Mouse (Mus musculus): ENCODE data around the gene Epsti1. TPM values are rescaled to one million over a fixed set of nuclear protein-coding genes. Genes with fewer than 3 reads are reported as not detected.

The Epsti1 gene
- polyA plus RNA-seq, 1 experiment = 0.08 TPM

- Histone ChIP-seq H3K4me3 (replicated peaks) (no peak overlapping the region), H3K4me1 (ENCODE audit: control insufficient read depth) (no peaks in the 10 kb centered on the region), H3K27me3 (ENCODE audit: control insufficient read depth) (no peaks in the 10 kb centered on the region), H3K9me3 (ENCODE audit: control insufficient read depth, low read length) (no peaks in the 10 kb centered on the region), H3K36me3 (ENCODE audit: control insufficient read depth) (no peaks in the 10 kb centered on the region)
- no peak for TF ChIP-seq TAL1 (IDR thresholded peaks at IDR 0.05; ENCODE audit: low read length)
- no peak for TF ChIP-seq GATA1 (IDR thresholded peaks at IDR 0.05; ENCODE audit: low read length)
Measured at GRCm38 (mm10) chr14:77902541-77902940, 1.5 kb upstream of the Epsti1 start.

DNA sequence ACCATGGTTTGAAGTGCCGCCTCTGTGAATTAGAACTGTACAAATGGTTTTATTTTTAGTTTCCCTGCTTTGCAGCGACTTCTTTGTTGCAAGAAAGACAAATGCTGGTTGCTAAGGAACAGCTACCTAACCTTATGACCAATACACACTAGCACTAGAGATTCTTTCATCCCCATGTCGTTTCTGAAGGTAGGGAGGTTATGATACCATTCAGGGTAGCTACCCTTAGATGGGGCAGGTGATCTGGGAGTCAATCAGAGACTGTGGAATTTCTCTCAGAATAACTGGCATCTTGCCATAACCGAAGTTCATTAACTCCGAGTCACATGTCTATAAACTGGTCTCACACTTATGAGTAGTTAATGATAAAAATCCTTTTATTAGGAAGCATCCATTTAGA is 1.4 kb downstream of the Epsti1 start:
- no peaks in the 10 kb centered on the region for H3K27me3 ChIP-seq (ENCODE audit: control insufficient read depth)
- H3K4me1 ChIP-seq (ENCODE audit: control insufficient read depth) = no peaks in the 10 kb centered on the region
- 0 out of 2 replicates have a peak, but pooled peaks cover 2% of the 10 kb centered on the region for H3K9me3 ChIP-seq (ENCODE audit: control insufficient read depth, low read length)
- no peak overlapping the region for H3K4me3 ChIP-seq (replicated peaks)
- no peaks in the 10 kb centered on the region for H3K36me3 ChIP-seq (ENCODE audit: control insufficient read depth)
- TF ChIP-seq GATA1 (IDR thresholded peaks at IDR 0.05; ENCODE audit: low read length) = no peak
- TF ChIP-seq TAL1 (IDR thresholded peaks at IDR 0.05; ENCODE audit: low read length) = no peak

GRCm38 (mm10) chr14:77906586-77906985 is 2.5 kb downstream of the Epsti1 start:
- no peaks in the 10 kb centered on the region for H3K36me3 ChIP-seq (ENCODE audit: control insufficient read depth)
- H3K9me3 ChIP-seq (ENCODE audit: control insufficient read depth, low read length) = 0 out of 2 replicates have a peak, but pooled peaks cover 2% of the 10 kb centered on the region

DNA sequence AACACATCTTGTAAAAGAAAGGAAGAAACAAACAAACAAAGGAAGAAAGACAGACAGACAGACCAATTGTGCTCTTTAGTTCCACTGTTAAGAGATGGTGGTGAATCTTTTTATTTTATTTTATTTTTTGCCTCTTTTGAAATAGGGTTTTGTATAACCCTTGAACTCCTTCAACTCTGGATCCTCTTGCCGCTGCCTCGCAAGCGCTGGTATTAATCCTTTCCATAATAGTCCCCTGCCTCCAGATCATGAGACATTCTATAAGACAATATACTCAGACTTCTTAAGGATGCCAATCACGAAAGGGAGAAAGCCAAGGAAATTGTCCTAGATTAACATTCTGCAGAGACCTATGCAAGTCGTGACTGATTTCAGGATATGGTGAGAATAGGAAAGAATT is 11.7 kb downstream of the Epsti1 start:
- Histone ChIP-seq H3K36me3 (ENCODE audit: control insufficient read depth) (no peaks in the 10 kb centered on the region), H3K9me3 (ENCODE audit: control insufficient read depth, low read length) (no peaks in the 10 kb centered on the region), H3K4me1 (ENCODE audit: control insufficient read depth) (no peaks in the 10 kb centered on the region), H3K4me3 (replicated peaks) (no peak overlapping the region), H3K27me3 (ENCODE audit: control insufficient read depth) (no peaks in the 10 kb centered on the region)
- TF ChIP-seq GATA1 (IDR thresholded peaks at IDR 0.05; ENCODE audit: low read length) = no peak
- no peak for TF ChIP-seq TAL1 (IDR thresholded peaks at IDR 0.05; ENCODE audit: low read length)

More at GRCm38 (mm10) chr14:77906586-77906985, 2.5 kb downstream of the Epsti1 start:
- TF ChIP-seq TAL1 (IDR thresholded peaks at IDR 0.05; ENCODE audit: low read length) (no peak), GATA1 (IDR thresholded peaks at IDR 0.05; ENCODE audit: low read length) (no peak)
- Histone ChIP-seq H3K4me1 (ENCODE audit: control insufficient read depth) (no peaks in the 10 kb centered on the region), H3K4me3 (replicated peaks) (no peak overlapping the region), H3K27me3 (ENCODE audit: control insufficient read depth) (no peaks in the 10 kb centered on the region)

GRCm38 (mm10) chr14:77921641-77922040 is 17.6 kb downstream of the Epsti1 start:
- H3K36me3 ChIP-seq (ENCODE audit: control insufficient read depth) = no peaks in the 10 kb centered on the region
- TF ChIP-seq TAL1 (IDR thresholded peaks at IDR 0.05; ENCODE audit: low read length) (no peak), GATA1 (IDR thresholded peaks at IDR 0.05; ENCODE audit: low read length) (no peak)
- no peaks in the 10 kb centered on the region for H3K9me3 ChIP-seq (ENCODE audit: control insufficient read depth, low read length)
- H3K27me3 ChIP-seq (ENCODE audit: control insufficient read depth) = no peaks in the 10 kb centered on the region
- no peak overlapping the region for H3K4me3 ChIP-seq (replicated peaks)
- H3K4me1 ChIP-seq (ENCODE audit: control insufficient read depth) = no peaks in the 10 kb centered on the region

DNA sequence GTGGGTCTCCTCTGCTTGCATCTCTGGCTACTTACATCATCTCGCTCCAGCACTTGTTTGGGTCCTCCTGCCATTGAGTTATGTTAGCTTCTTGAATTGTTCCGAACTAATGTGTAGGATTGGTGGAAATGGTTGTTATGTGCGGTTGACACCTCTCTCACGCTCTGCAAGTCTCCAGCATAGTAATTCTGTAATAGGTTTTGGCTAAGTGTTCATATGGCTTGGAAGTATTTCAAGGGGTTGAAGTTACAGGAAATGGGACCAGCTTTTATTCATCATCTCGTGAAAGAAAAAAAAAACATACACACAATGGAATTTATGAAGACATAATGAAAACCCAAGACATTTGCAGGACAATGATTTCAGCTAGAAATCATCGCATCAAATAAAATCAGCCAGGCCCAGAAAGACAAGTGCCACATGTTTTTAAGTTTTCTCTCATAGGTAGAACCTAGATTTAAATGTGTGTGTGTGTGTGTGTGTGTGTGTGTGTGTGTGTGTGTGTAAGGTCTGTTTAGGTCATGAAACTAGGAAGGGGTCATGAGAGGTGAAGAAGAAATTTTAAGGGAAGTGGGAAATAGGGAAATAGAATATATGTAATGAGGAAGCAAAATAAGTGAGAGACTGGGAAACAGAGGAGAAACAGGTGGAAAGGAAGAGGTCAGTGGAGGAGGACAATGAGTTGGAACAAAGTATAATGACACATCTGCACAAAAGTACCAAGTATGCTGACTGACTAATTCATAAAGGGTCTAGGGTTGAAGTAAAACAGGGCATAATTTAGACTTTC is 19.2 kb downstream of the Epsti1 start:
- Histone ChIP-seq H3K4me1 (ENCODE audit: control insufficient read depth) (no peaks in the 10 kb centered on the region), H3K4me3 (replicated peaks) (no peak overlapping the region), H3K36me3 (ENCODE audit: control insufficient read depth) (no peaks in the 10 kb centered on the region), H3K9me3 (ENCODE audit: control insufficient read depth, low read length) (no peaks in the 10 kb centered on the region), H3K27me3 (ENCODE audit: control insufficient read depth) (no peaks in the 10 kb centered on the region)
- TF ChIP-seq GATA1 (IDR thresholded peaks at IDR 0.05; ENCODE audit: low read length) (no peak), TAL1 (IDR thresholded peaks at IDR 0.05; ENCODE audit: low read length) (no peak)

GRCm38 (mm10) chr14:77925414-77925813 is 21.4 kb downstream of the Epsti1 start:
- Histone ChIP-seq H3K27me3 (ENCODE audit: control insufficient read depth) (no peaks in the 10 kb centered on the region), H3K9me3 (ENCODE audit: control insufficient read depth, low read length) (no peaks in the 10 kb centered on the region), H3K4me3 (replicated peaks) (no peak overlapping the region), H3K4me1 (ENCODE audit: control insufficient read depth) (no peaks in the 10 kb centered on the region), H3K36me3 (ENCODE audit: control insufficient read depth) (no peaks in the 10 kb centered on the region)
- TF ChIP-seq TAL1 (IDR thresholded peaks at IDR 0.05; ENCODE audit: low read length) (no peak), GATA1 (IDR thresholded peaks at IDR 0.05; ENCODE audit: low read length) (no peak)

- no peaks in the 10 kb centered on the region for H3K4me1 ChIP-seq (ENCODE audit: control insufficient read depth)
- no peak overlapping the region for H3K4me3 ChIP-seq (replicated peaks)
- no peaks in the 10 kb centered on the region for H3K27me3 ChIP-seq (ENCODE audit: control insufficient read depth)
- no peaks in the 10 kb centered on the region for H3K9me3 ChIP-seq (ENCODE audit: control insufficient read depth, low read length)
- H3K36me3 ChIP-seq (ENCODE audit: control insufficient read depth) = no peaks in the 10 kb centered on the region
- no peak for TF ChIP-seq GATA1 (IDR thresholded peaks at IDR 0.05; ENCODE audit: low read length)
- TF ChIP-seq TAL1 (IDR thresholded peaks at IDR 0.05; ENCODE audit: low read length) = no peak
Measured at GRCm38 (mm10) chr14:77926718-77927117, 22.7 kb downstream of the Epsti1 start.

- no peaks in the 10 kb centered on the region for H3K4me1 ChIP-seq (ENCODE audit: control insufficient read depth)
- no peaks in the 10 kb centered on the region for H3K9me3 ChIP-seq (ENCODE audit: control insufficient read depth, low read length)
- TF ChIP-seq GATA1 (IDR thresholded peaks at IDR 0.05; ENCODE audit: low read length) (no peak), TAL1 (IDR thresholded peaks at IDR 0.05; ENCODE audit: low read length) (no peak)
- no peaks in the 10 kb centered on the region for H3K36me3 ChIP-seq (ENCODE audit: control insufficient read depth)
- H3K4me3 ChIP-seq (replicated peaks) = no peak overlapping the region
- no peaks in the 10 kb centered on the region for H3K27me3 ChIP-seq (ENCODE audit: control insufficient read depth)
Measured at GRCm38 (mm10) chr14:77928021-77928420, 24.0 kb downstream of the Epsti1 start.

Measured in erythroblast, embryonic 14.5 days (primary cell).